Mouse (Mus musculus) urinary bladder, postnatal 25 days (tissue): ENCODE measurements at regions not wholly inside any gene's neighbourhood (a gene's known extent, or its start where the extent isn't known, plus 50 kb on each side); places are given as distances from the start of the nearest gene placed in this dataset.

Experiments
- DNase-seq: peaks from one replicate; pipeline ENCODE4 v3.0.0; 2022; ENCODE audit warnings: low spot score

DNA sequence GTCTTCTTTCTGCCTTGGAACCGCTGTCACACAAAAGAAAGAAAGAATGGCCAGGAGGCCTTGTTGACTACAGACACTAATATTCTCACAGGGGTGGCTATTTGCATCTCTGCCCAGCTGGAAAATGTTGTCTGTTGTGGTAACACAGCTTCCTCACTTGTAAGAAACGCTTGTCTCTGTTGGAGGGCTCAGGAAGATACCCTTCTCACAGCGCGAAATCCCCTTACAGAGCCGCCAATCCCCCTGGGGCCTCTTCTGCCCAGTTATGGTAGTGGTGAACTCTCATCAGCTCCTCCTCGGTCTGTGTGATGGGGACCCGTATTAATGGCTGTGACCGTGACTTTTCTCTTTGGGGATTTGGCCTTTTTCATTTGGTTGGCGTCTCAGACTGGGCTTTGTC is 1022.5 kb downstream of the Adgrl2 start:
- no peak for DNase-seq

DNA sequence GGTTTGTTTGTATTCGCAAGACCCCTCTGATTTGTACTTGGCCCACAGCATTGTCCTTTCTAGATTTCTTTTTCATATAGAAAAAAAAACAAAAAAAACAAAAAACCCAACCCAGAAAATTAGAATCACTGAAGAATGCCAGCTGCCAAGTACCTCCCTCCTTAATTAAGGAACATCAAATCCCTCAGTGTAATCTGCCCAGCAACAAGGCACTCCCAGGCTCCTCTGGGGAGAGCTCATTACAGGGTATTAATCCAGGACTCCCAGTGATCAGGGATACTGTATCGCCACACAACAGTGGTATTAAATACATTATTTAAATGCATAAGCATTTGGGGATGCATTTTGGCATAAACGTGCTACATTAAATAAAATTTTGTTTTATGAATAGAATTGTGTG is 1023.1 kb downstream of the Adgrl2 start:
- DNase-seq: no peak

GRCm38 (mm10) chr3:147966827-147967226 is 1023.5 kb downstream of the Adgrl2 start:
- DNase-seq: no peak

DNA sequence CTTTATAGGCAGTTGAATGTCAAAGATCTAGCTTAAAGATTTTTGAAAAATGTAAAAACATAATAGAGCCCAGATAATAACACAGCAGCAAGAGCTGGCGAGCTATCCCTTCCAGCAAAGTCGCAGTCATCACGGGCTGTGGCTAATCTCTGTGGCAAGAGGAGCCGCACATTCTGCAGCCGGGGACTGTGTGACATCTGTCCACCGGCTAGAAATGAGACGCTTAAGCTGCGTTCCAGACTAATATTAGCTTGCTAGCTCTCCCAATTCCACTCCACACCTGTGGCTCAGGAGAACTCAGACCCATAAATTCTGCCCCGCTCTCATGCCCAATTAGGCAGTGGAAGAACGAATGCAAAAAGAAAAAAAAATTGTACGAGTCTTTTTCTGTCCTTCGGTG is 1024.0 kb downstream of the Adgrl2 start:
- no peak for DNase-seq

GRCm38 (mm10) chr3:147963698-147964476 is 1026.5 kb downstream of the Adgrl2 start:
- no peak for DNase-seq

DNA sequence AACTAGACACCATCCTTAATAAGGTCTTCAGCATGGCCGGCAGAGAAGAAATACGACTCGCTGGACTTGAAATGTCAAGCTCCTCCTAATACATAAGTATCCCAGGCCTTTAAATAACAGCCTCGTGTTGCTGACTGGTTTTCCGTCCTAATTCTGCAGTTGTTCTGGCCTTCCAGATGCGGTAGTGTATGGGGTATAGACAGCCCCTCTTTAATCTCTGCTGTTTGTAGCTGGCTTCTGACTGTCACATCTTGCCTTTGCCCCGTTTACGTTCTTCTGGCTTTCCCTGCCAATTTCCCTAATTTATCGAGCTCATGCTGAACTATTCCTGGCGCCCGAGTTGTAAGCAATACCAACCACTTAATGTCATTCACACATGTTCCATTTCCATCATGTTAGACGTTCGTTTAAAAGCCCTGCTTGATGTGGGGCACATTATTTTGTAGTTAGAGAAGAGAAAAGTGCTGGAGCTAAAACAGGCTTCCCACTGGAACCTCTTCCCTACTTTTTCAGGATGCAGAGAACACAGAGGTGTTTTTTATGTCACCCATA is 1042.2 kb downstream of the Adgrl2 start:
- no peak for DNase-seq

DNA sequence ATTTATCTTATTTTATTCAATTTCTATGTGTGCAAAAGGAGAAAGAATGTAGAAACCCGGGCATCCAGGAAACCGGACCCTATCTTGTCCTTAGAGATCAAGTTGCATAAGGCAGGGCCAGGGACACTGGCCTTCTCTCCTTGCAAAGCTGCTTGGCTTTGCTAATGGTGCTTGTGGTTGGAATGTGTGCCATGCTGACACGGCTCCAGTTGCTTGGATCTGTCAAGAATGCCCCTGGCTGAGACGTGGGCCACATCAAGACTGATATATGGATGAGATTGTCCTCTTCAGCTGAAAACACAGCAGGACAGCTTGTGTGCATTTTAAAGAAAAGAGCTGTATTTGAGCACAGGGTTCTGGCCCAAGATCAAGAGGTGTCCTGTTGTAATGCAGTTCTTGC is 1047.0 kb downstream of the Adgrl2 start:
- DNase-seq: no peak

DNA sequence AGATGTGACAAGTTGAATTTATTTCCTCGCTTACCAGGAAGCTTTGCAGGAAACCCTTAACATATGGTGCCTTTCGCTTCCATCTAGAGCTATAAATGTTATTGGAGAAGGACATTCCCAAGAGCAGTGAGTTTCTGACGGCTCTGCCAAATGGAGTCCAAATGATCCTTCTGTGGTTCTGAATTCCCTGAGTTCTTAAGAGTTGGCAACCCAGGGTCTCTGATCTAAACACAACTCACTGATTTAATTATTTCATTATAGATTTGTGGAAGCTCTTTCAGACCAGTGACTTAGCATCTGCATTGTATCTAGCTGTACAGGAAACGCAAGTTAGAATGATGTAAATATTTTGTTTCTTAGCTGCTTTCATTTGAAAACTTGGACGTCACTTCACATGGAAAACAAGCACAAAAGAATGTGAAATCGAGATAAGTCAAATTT is 1059.5 kb downstream of the Adgrl2 start:
- no peak for DNase-seq

GRCm38 (mm10) chr3:147920181-147920580 is 1068.0 kb downstream of the Ttll7 start:
- no peak for DNase-seq

DNA sequence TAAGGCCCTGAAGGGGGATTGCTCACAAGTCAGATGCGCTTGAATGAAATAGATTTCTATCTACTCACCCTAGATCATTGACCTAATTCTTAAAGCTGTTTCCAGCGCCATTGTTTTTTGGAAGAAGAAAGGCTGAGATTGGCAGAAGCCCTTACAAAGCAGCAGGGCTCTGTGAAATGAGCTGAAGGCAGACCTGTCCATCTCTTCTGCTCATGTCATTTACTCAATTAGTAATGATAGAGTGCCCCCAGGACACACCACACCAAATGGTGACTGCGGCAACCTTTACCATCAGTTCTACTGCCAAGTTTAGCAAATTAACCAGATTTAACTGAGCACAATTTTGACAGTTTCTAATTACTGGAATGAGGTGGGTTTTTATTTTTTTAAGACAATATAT is 1067.5 kb downstream of the Ttll7 start:
- DNase-seq: no peak

- no peak for DNase-seq
These were observed 1067.0 kb downstream of the Ttll7 start for GRCm38 (mm10) chr3:147919146-147919545.

GRCm38 (mm10) chr3:147896751-147897150 is 1044.6 kb downstream of the Ttll7 start:
- DNase-seq: no peak

- no peak for DNase-seq
These were observed 1039.5 kb downstream of the Ttll7 start for GRCm38 (mm10) chr3:147891682-147892081.

DNA sequence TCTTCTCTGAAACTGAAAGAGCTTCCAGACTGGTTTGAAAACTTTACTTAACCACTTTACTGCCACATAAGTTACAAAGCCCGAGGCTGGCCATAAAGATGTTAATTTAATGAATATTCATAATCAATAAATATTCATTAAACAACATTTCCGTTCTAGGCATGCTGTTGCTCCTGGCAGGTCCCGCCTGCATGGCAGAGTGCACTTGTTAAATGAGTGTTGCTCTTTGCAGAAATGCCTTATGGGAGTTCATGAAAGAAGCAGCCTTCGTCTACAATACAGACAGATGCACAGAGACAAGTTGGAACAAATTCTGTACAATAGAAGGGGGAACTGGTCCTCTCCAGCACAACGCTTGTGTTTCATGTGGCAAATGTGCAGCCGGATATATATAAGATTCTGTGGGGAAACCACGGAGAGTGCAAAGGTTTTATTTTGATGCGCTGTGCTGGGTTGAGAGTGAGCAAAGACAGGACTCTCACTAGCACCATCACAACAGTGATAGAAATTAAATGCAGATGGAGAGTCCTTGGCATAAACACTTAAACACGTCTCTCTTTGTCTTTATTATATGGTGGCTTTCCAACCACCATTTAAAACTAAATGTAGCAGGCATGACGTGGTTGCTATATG is 1034.2 kb downstream of the Ttll7 start:
- no peak for DNase-seq

GRCm38 (mm10) chr3:147882936-147883645 is 1030.9 kb downstream of the Ttll7 start:
- DNase-seq: no peak

DNA sequence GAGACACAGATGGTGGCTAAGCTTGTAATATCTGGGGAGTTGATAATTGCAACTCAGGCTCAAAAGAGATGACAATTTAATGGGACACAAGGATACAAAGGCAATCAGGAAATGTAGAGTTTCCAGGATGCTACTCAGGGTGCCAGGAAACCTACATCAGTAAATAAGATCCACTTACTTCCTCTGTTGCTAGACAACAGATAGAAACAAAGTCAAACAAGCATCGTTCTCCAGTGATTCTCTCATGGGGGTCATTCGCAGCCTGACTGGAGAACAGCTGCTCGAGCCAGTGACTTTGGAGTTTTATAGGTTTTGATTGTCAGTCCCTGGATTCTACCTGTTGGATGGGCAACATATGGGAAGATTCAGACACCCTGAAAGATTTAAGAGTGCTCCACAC is 1026.5 kb downstream of the Ttll7 start:
- DNase-seq: no peak

DNA sequence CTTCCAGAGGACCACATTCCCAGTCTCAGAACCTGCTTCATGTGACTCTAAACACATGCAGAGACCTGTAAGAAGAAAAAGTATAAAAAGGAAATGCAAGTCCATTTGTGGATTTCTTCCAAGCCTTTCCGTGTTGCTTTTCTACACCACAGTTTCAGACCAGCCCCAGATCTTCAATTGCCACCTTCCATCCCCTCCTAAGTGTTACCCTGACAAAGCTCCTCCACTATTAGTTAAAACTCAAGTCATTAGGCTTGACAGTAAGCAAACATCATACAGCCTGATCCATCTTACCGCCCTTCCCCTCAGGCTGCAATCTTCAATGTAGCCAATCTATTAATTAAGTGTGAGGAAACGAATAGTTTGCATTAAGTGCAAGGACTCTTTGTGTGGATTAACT is 1016.1 kb downstream of the Ttll7 start:
- DNase-seq: no peak

DNA sequence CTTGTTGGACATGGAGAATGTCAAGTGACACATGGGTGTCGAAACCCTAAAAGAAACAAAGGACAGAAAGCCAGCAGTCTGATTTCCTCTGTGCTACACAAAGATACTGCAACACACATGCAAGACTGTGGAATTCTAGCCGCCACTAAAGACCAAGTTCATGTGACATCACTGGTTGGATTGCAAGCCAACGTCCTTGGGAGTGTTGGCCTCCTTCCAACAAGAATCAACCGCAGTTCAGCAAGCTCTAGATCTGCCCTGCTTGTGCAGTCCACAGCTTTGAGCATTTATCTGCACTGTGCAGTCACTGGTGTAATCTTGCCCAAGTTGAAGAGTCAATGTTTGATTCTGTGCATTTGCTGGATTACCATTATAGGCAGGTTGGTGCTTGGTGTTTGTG is 1001.2 kb downstream of the Ttll7 start:
- DNase-seq: no peak

GRCm38 (mm10) chr3:147852830-147853229 is 1000.7 kb downstream of the Ttll7 start:
- no peak for DNase-seq

GRCm38 (mm10) chr3:147841357-147841756 is 989.2 kb downstream of the Ttll7 start:
- DNase-seq: no peak

DNA sequence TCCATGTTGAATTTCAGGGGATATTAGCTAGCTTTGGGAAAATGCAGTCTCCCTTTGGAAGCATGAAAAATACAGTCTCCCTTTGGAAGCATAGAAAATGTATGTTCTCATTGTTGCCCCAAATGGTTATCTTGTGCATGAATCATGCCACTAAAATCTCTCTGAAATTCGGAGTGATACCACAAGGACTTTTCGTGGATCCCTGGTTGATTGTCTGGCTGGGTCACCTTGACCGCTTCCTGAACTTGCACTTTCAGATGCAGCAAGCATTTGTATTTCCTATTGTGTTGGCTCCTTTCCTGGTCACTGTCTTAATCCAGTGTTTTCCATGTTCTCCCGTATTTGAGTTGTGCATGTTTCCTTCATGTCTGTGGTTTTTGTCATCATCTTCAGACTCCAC is 986.6 kb downstream of the Ttll7 start:
- no peak for DNase-seq

- DNase-seq: no peak
These were observed 983.5 kb downstream of the Ttll7 start for GRCm38 (mm10) chr3:147835716-147836115.

GRCm38 (mm10) chr3:147825337-147825736 is 973.2 kb downstream of the Ttll7 start:
- DNase-seq: no peak
